Mouse (Mus musculus) hindbrain, embryonic 12.5 days (tissue): ENCODE results near the gene Klc2. TPM values are rescaled to one million over a fixed set of nuclear protein-coding genes. Genes with fewer than 3 reads are reported as not detected.

Source experiments
- polyA plus RNA-seq: library from polyadenylated mRNA; unstranded; fragments of >200 nt; fragmentation: Nextera tagmentation; extraction: Ambion mirVana; gene quantifications from 2 replicates; pipeline ENCODE4 v1.2.1, GENCODE M21; 2016

Klc2 gene
- polyA plus RNA-seq, 1 experiment from 2014 or later: 56.1 TPM

Other genes with a start within 250 kb of the Klc2 start
- 2.6 and 4.2 TPM in 2 replicates for gene Actn3, start 240.7 kb downstream of the Klc2 start, polyA plus RNA-seq
- gene Zdhhc24, start 239.9 kb downstream of the Klc2 start, polyA plus RNA-seq: 21.1 and 21.4 TPM in 2 replicates
- gene Bbs1, start 211.9 kb downstream of the Klc2 start, polyA plus RNA-seq: 7.2 and 9.8 TPM in 2 replicates
- 167 TPM in 2 replicates for gene Dpp3, start 190.3 kb downstream of the Klc2 start, polyA plus RNA-seq
- gene Peli3, start 175.4 kb downstream of the Klc2 start, polyA plus RNA-seq: 6.5 and 6.7 TPM in 2 replicates
- gene Mrpl11, start 156.4 kb downstream of the Klc2 start, polyA plus RNA-seq: 116 and 124 TPM in 2 replicates
- gene Npas4, start 128.2 kb downstream of the Klc2 start, polyA plus RNA-seq: 0.08 and 0.10 TPM in 2 replicates
- gene Slc29a2, start 94.7 kb downstream of the Klc2 start, polyA plus RNA-seq: 5.3 and 7.2 TPM in 2 replicates
- gene B4gat1, start 79.7 kb downstream of the Klc2 start, polyA plus RNA-seq: 43.8 and 48.7 TPM in 2 replicates
- 2.5 and 4.0 TPM in 2 replicates for gene AC124502.3, start 79.7 kb downstream of the Klc2 start, polyA plus RNA-seq
- 56.9 and 61.2 TPM in 2 replicates for gene Brms1, start 77.2 kb downstream of the Klc2 start, polyA plus RNA-seq
- gene Rin1, start 68.1 kb downstream of the Klc2 start, polyA plus RNA-seq: 1.4 and 1.6 TPM in 2 replicates
- gene Cd248, start 50.5 kb downstream of the Klc2 start, polyA plus RNA-seq: 32.0 and 41.9 TPM in 2 replicates
- 1.5 and 2.4 TPM in 2 replicates for gene Tmem151a, start 33.0 kb downstream of the Klc2 start, polyA plus RNA-seq
- 60.3 and 61.6 TPM in 2 replicates for gene Yif1a, start 30.0 kb downstream of the Klc2 start, polyA plus RNA-seq
- 213 and 216 TPM in 2 replicates for gene Cnih2, start 20.0 kb downstream of the Klc2 start, polyA plus RNA-seq
- 239 and 242 TPM in 2 replicates for gene Rab1b, start 11.5 kb downstream of the Klc2 start, polyA plus RNA-seq
- 36.6 and 38.8 TPM in 2 replicates for gene Pacs1, start 154.6 kb upstream of the Klc2 start, polyA plus RNA-seq
- 363 and 385 TPM in 2 replicates for gene Sf3b2, start 176.9 kb upstream of the Klc2 start, polyA plus RNA-seq
- gene Gal3st3, start 179.8 kb upstream of the Klc2 start, polyA plus RNA-seq: 22.6 and 27.6 TPM in 2 replicates
- gene Catsper1, start 217.2 kb upstream of the Klc2 start, polyA plus RNA-seq: not detected in 2 replicates
- gene Cst6, start 231.0 kb upstream of the Klc2 start, polyA plus RNA-seq: 3.0 and 3.6 TPM in 2 replicates
- gene Eif1ad, start 248.2 kb upstream of the Klc2 start, polyA plus RNA-seq: 61.2 and 67.0 TPM in 2 replicates
- gene Banf1, start 248.6 kb upstream of the Klc2 start, polyA plus RNA-seq: 309 and 324 TPM in 2 replicates